Mouse (Mus musculus): ENCODE measurements around the gene Pik3cd.

DNA sequence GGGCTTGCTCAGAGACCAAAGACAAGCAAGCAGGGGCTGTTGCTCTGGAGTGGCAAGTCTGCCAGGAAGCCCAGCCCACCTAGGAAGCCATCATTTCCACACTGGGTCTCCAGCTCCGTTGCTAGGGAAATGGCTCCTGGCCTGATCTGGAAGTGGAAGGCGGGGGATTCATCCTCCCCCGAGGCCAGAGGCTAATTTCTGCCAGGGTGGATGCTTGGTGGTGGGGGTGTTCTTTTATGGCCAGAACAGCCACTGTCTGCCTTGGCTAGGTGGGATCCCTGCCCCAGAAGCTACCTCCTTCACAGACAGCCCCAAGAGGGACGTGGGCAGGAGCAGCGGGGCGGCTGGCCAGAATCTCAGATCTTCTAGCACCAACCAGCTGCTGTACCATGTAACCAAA is 31.4 kb upstream of the Pik3cd start:
- TF ChIP-seq CTCF (IDR thresholded peaks at IDR 0.05; ENCODE audit: extremely low read depth, insufficient read length, insufficient replicate concordance, low read depth, low read length) (no peak), POLR2A (IDR thresholded peaks at IDR 0.05; ENCODE audit: low read depth, low read length) (no peak)
